Mouse (Mus musculus): ENCODE results near the gene 4933434E20Rik. TPM values are rescaled to one million over a fixed set of nuclear protein-coding genes. Genes with fewer than 3 reads are reported as not detected.

The 4933434E20Rik gene
- polyA plus RNA-seq, 1 experiment, result 112 TPM

DNA sequence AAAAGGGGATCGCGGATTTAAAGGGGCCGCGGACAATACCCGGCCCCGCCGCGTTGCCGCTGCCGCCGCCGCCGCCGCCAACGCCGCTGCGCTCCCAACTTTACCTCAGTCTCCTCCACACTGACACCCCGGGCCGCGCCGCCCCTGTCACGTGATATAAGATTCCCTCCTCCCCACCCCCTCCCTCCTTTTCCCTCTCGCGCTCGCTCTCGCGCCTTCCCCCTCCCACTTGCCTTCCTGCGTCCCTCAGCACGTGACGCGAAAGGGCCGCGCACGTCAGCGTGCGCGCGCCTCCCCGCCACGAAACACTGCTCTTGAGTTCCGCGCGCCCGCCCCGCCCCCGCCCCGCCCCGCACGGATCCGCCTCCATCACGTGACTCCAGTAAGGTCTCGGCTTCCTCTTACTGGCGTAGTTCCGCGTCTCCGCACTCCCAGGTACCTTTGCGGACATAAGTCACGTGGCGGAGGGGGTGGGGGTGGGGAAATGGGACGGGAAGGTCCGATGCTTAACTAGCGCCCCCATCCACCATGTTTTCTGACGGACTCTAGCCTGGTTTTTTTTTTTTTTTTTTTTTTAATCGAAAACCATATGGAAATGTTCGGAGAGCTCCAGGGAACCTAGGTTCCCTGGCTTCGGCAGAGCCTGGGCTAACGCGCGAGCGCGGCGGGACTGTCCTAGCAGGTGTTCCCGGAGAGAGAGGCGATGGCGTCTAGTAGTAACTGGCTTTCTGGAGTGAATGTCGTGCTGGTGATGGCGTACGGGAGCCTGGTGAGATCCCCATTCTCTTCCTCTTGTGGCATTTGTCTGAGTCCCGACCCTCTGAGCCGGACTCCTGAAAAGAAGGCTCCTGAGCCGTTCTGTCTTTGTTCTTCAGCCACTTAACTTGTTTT lies 1.2 kb downstream of the 4933434E20Rik start, which contains the start of gene Ubap2l:
Ubap2l (minus strand) TSS at position 278 of the 891 bp plus-strand sequence.
- peak; percentile 93 to 96 for DNase-seq
- peak within 1 kb of the TSS; percentile 95 for H3K4me3 ChIP-seq (replicated peaks; ENCODE audit: insufficient read depth, low read depth, low read length)
- WGBS, result under 1% methylated on average over 74 of the region's 81 CpGs
- TF ChIP-seq CTCF (IDR thresholded peaks at IDR 0.05; ENCODE audit: borderline replicate concordance, insufficient read depth, low read depth, low read length), result no peak
- TF ChIP-seq POLR2A (IDR thresholded peaks at IDR 0.05; ENCODE audit: borderline replicate concordance, insufficient read depth, low read length), result peak; percentile 48; the same call in 1 of the 2 replicates
- H3K27ac ChIP-seq (ENCODE audit: insufficient read depth, low read length), result peak within 1 kb of the TSS; percentile 79; the same call in 1 of the 2 replicates
- no peaks in the 10 kb centered on the region for H3K27me3 ChIP-seq (ENCODE audit: control insufficient read depth, insufficient read depth, low read length)
- H3K4me1 ChIP-seq (ENCODE audit: control insufficient read depth, insufficient read depth, low read length), result peaks cover 8% of the 10 kb centered on the region

DNA sequence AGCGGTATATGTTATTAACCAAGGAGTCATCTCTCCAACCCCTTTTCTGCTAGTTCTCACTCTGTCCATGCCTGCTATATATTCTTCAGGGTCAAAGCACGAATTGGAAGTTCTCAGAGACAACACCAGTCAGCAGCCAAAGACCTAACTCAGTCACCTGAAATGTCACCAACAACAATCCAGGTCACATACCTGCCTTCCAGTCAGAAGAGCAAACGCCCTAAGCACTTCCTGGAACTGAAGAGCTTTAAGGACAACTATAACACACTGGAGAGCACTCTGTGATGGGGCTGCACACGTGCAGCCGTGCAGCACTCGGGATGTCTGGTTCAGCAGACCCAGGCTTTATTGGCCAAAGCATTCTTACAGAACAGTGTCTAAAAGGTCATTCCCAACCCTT lies 10.1 kb downstream of the 4933434E20Rik start:
- 92% methylated on average over 6 of the region's 6 CpGs for WGBS
- Histone ChIP-seq H3K4me3 (replicated peaks; ENCODE audit: insufficient read depth, low read depth, low read length) (no peak overlapping the region), H3K27ac (ENCODE audit: insufficient read depth, low read length) (no peak overlapping the region), H3K4me1 (ENCODE audit: control insufficient read depth, insufficient read depth, low read length) (no peaks in the 10 kb centered on the region), H3K27me3 (ENCODE audit: control insufficient read depth, insufficient read depth, low read length) (no peaks in the 10 kb centered on the region)
- no peak for DNase-seq
- no peak for TF ChIP-seq CTCF (IDR thresholded peaks at IDR 0.05; ENCODE audit: borderline replicate concordance, insufficient read depth, low read depth, low read length)
- no peak for TF ChIP-seq POLR2A (IDR thresholded peaks at IDR 0.05; ENCODE audit: borderline replicate concordance, insufficient read depth, low read length)

DNA sequence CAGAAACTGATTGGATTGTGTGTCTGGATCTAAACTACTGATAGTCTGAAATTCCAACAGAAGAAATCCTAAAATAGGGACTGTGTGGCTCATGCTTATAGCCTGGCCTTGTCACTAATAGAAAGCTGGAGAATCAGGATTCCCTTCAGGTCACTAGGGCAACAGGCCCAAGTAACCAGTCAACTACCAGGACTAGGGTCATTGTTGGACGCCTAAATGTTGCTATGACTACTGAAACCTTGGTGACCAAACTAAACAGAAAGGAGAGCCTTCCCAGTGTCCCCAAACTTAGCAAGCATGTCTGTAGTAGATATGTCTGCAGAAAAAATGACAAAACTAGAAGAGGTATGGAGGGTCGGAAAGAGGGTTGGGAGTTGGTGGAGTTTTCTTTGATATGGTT lies 11.1 kb downstream of the 4933434E20Rik start:
- no peaks in the 10 kb centered on the region for H3K27me3 ChIP-seq (ENCODE audit: control insufficient read depth, insufficient read depth, low read length)
- H3K4me3 ChIP-seq (replicated peaks; ENCODE audit: insufficient read depth, low read depth, low read length), result no peak overlapping the region
- H3K27ac ChIP-seq (ENCODE audit: insufficient read depth, low read length), result no peak overlapping the region
- DNase-seq, result no peak
- 43% methylated on average over 2 of the region's 2 CpGs for WGBS
- TF ChIP-seq CTCF (IDR thresholded peaks at IDR 0.05; ENCODE audit: borderline replicate concordance, insufficient read depth, low read depth, low read length), result no peak
- no peak for TF ChIP-seq POLR2A (IDR thresholded peaks at IDR 0.05; ENCODE audit: borderline replicate concordance, insufficient read depth, low read length)
- no peaks in the 10 kb centered on the region for H3K4me1 ChIP-seq (ENCODE audit: control insufficient read depth, insufficient read depth, low read length)

GRCm38 (mm10) chr3:90064383-90064782 lies 12.9 kb downstream of the 4933434E20Rik start:
- WGBS, result 80% methylated on average over 3 of the region's 3 CpGs
- TF ChIP-seq CTCF (IDR thresholded peaks at IDR 0.05; ENCODE audit: borderline replicate concordance, insufficient read depth, low read depth, low read length) (no peak), POLR2A (IDR thresholded peaks at IDR 0.05; ENCODE audit: borderline replicate concordance, insufficient read depth, low read length) (no peak)

GRCm38 (mm10) chr3:90065553-90065952 lies 14.1 kb downstream of the 4933434E20Rik start:
- Histone ChIP-seq H3K4me1 (ENCODE audit: control insufficient read depth, insufficient read depth, low read length) (no peaks in the 10 kb centered on the region), H3K27me3 (ENCODE audit: control insufficient read depth, insufficient read depth, low read length) (no peaks in the 10 kb centered on the region), H3K27ac (ENCODE audit: insufficient read depth, low read length) (no peak overlapping the region), H3K4me3 (replicated peaks; ENCODE audit: insufficient read depth, low read depth, low read length) (no peak overlapping the region)
- 56% methylated on average over 3 of the region's 3 CpGs for WGBS
- TF ChIP-seq POLR2A (IDR thresholded peaks at IDR 0.05; ENCODE audit: borderline replicate concordance, insufficient read depth, low read length), result no peak
- TF ChIP-seq CTCF (IDR thresholded peaks at IDR 0.05; ENCODE audit: borderline replicate concordance, insufficient read depth, low read depth, low read length), result peak; percentile 55; the same call in 1 of the 2 replicates
- peak; percentile 34 to 50 for DNase-seq

More at GRCm38 (mm10) chr3:90064383-90064782, 12.9 kb downstream of the 4933434E20Rik start:
- Histone ChIP-seq H3K4me1 (ENCODE audit: control insufficient read depth, insufficient read depth, low read length) (no peaks in the 10 kb centered on the region), H3K27me3 (ENCODE audit: control insufficient read depth, insufficient read depth, low read length) (no peaks in the 10 kb centered on the region), H3K4me3 (replicated peaks; ENCODE audit: insufficient read depth, low read depth, low read length) (no peak overlapping the region), H3K27ac (ENCODE audit: insufficient read depth, low read length) (no peak overlapping the region)
- no peak for DNase-seq

DNA sequence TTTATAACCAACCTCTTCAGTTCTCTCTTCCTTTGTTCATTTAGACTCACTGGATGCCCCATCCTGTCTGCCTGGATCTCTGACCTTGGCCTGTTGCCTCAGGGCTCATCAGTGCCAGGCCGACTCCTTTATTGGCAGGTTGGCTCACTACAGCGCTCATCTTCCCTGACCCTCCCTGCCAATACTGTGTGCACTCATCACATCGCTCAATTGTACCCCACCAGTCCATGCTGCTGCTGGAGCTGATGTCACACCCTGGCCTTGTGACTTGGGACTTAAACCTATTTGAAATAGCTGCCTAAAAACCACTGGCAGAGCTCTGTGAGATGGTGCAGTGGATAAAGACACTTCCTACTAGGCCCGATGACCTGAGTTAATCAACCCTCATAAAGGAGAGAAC lies 16.4 kb downstream of the 4933434E20Rik start:
- TF ChIP-seq CTCF (IDR thresholded peaks at IDR 0.05; ENCODE audit: borderline replicate concordance, insufficient read depth, low read depth, low read length) (no peak), POLR2A (IDR thresholded peaks at IDR 0.05; ENCODE audit: borderline replicate concordance, insufficient read depth, low read length) (no peak)
- H3K4me3 ChIP-seq (replicated peaks; ENCODE audit: insufficient read depth, low read depth, low read length), result no peak overlapping the region
- no peaks in the 10 kb centered on the region for H3K4me1 ChIP-seq (ENCODE audit: control insufficient read depth, insufficient read depth, low read length)
- 31% methylated on average over 4 of the region's 4 CpGs for WGBS
- H3K27ac ChIP-seq (ENCODE audit: insufficient read depth, low read length), result no peak overlapping the region
- no peaks in the 10 kb centered on the region for H3K27me3 ChIP-seq (ENCODE audit: control insufficient read depth, insufficient read depth, low read length)
- no peak for DNase-seq

GRCm38 (mm10) chr3:90069688-90070087 lies 18.3 kb downstream of the 4933434E20Rik start:
- Histone ChIP-seq H3K4me1 (ENCODE audit: control insufficient read depth, insufficient read depth, low read length) (no peaks in the 10 kb centered on the region), H3K27me3 (ENCODE audit: control insufficient read depth, insufficient read depth, low read length) (no peaks in the 10 kb centered on the region), H3K4me3 (replicated peaks; ENCODE audit: insufficient read depth, low read depth, low read length) (no peak overlapping the region), H3K27ac (ENCODE audit: insufficient read depth, low read length) (no peak overlapping the region)
- WGBS, result 83% methylated on average over 7 of the region's 7 CpGs
- TF ChIP-seq CTCF (IDR thresholded peaks at IDR 0.05; ENCODE audit: borderline replicate concordance, insufficient read depth, low read depth, low read length), result no peak
- no peak for TF ChIP-seq POLR2A (IDR thresholded peaks at IDR 0.05; ENCODE audit: borderline replicate concordance, insufficient read depth, low read length)
- DNase-seq, result no peak

- no peak for DNase-seq
- no peaks in the 10 kb centered on the region for H3K4me1 ChIP-seq (ENCODE audit: control insufficient read depth, insufficient read depth, low read length)
- no peaks in the 10 kb centered on the region for H3K27me3 ChIP-seq (ENCODE audit: control insufficient read depth, insufficient read depth, low read length)
- TF ChIP-seq CTCF (IDR thresholded peaks at IDR 0.05; ENCODE audit: borderline replicate concordance, insufficient read depth, low read depth, low read length) (no peak), POLR2A (IDR thresholded peaks at IDR 0.05; ENCODE audit: borderline replicate concordance, insufficient read depth, low read length) (no peak)
- no peak within 1 kb of the TSS for H3K4me3 ChIP-seq (replicated peaks; ENCODE audit: insufficient read depth, low read depth, low read length)
- no peak within 1 kb of the TSS for H3K27ac ChIP-seq (ENCODE audit: insufficient read depth, low read length)
- WGBS, result 68% methylated on average over 4 of the region's 4 CpGs
These were observed 20.9 kb downstream of the 4933434E20Rik start, which contains the start of gene Tpm3 for GRCm38 (mm10) chr3:90072294-90072693. Gene Tpm3 (plus strand): TSS chr3:90072649.
